Mouse (Mus musculus) testis, adult 2 months (tissue): Measurements from ENCODE around the gene Arid1b.

ENCODE experiments used
- CTCF ChIP-seq: fragments of 200-500 bp; IDR thresholded peaks from 2 replicates; pipeline ENCODE4 v1.5.1; 2012; ENCODE audit warnings: low read depth, mild to moderate bottlenecking, inconsistent platforms, low read length, moderate library complexity; ENCODE audit not compliant: control insufficient read depth, insufficient read depth, insufficient replicate concordance
- POLR2A ChIP-seq: fragments of 200-500 bp; IDR thresholded peaks from 2 replicates; pipeline ENCODE4 v1.6.1; 2012; ENCODE audit warnings: low read depth, mild to moderate bottlenecking, inconsistent platforms, low read length, moderate library complexity; ENCODE audit not compliant: control insufficient read depth

DNA sequence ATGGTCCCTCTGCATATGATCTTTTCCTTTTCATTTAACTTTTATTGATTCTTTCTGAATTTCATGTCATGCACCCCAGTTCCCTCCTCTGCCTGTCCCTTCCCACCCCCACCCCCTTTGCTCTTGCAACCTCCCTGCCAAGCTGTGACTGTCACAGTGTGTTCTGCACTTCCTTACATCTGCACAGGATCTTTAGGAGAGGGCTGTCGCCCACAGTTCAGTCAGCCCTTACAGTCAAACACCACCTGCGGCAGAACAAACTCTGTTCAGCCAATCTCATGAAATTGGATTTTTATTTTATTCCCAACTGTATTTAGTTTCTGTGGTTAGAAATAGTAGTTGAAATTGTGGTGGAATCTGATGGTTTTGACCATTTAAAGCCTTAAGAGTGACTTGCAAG, 130.5 kb downstream of the Arid1b start:
- no peak for TF ChIP-seq CTCF
- TF ChIP-seq POLR2A, result no peak
